8 mouse cellular contexts compared by ENCODE assay signal in genomic region chr16:4420298-4421054, GRCm38 (mm10). TPM values are rescaled to one million over a fixed set of nuclear protein-coding genes. Genes with fewer than 3 reads are reported as not detected.
DNase-seq lines count a peak whose midpoint lies in the region; ATAC-seq lines count a peak whose summit lies in the region.

Adcy9 (minus strand) TSS chr16:4420498.

- H3K27ac ChIP-seq in hindbrain, embryonic 11.5 days (ENCODE audit: low read depth, low read length), result peak within 1 kb of the TSS; percentile 18

- H3K27me3 ChIP-seq in hindbrain, embryonic 11.5 days (ENCODE audit: control insufficient read depth, insufficient read depth, low read length), result peaks cover 6% of the 10 kb centered on the region; the same call in 1 of the 2 replicates

- no peaks in the 10 kb centered on the region for H3K36me3 ChIP-seq in hindbrain, embryonic 11.5 days (ENCODE audit: control insufficient read depth, insufficient read depth, low read length)

- H3K9ac ChIP-seq in hindbrain, embryonic 11.5 days (ENCODE audit: low read depth, low read length), result peak within 1 kb of the TSS; percentile 56

- H3K4me3 ChIP-seq in hindbrain, embryonic 11.5 days (ENCODE audit: low read depth, low read length), result peak within 1 kb of the TSS; percentile 49

- ATAC-seq in hindbrain, embryonic 11.5 days (ENCODE audit: low FRiP score), result peak; percentile 92

- no peaks in the 10 kb centered on the region for H3K9me3 ChIP-seq in hindbrain, embryonic 11.5 days (ENCODE audit: control insufficient read depth, low read length)

- H3K4me1 ChIP-seq in hindbrain, embryonic 11.5 days (replicated peaks; ENCODE audit: control insufficient read depth, insufficient read depth, low read length), result no peaks in the 10 kb centered on the region

- WGBS in hindbrain, embryonic 11.5 days, result 1% methylated on average over 25 of the region's 64 CpGs

- H3K4me2 ChIP-seq in hindbrain, embryonic 11.5 days (replicated peaks; ENCODE audit: low read depth, low read length), result peak within 1 kb of the TSS; percentile 100

- DNase-seq in NIH3T3 (ENCODE audit: low read depth), result peak; percentile 94
- DNase-seq in cerebellum, adult 9-11 months, result peak; percentile 92
- DNase-seq in frontal cortex, postnatal 10 days (ENCODE audit: low spot score in 2 of 2), result peak; percentile 83 to 90
- peak; percentile 94 for DNase-seq in hindbrain, embryonic 11.5 days (ENCODE audit: low spot score)
- DNase-seq in layer of hippocampus, postnatal 14 days (ENCODE audit: low spot score in 2 of 2), result peak; percentile 89 to 92
- peak; percentile 92 for DNase-seq in lung, postnatal 10 days
- DNase-seq in ovary, postnatal 36 days (ENCODE audit: low spot score), result peak; percentile 95
- peak; percentile 95 for DNase-seq in thymus, postnatal 25 days

RNA-seq across cellular contexts. Expression of gene Adcy9, which starts in this region (rescaled TPM):
- polyA plus RNA-seq in hindbrain, embryonic 11.5 days (2014; fragmentation: Nextera tagmentation; extraction: Ambion mirVana), result 1.3 and 1.7 TPM in 2 replicates
- total RNA-seq in layer of hippocampus, postnatal 14 days (2021), result 10 to 100 TPM; 72.3 to 74.6 TPM

Comparison
In these comparisons a context has a peak if more than half of its experiments do, and no peak if none do; other contexts are left out.
1. Peak in every context shown above with its lines: DNase-seq, ATAC-seq, H3K4me3 ChIP-seq and H3K27ac ChIP-seq.